Mouse (Mus musculus): ENCODE data around the gene Exd2.

DNA sequence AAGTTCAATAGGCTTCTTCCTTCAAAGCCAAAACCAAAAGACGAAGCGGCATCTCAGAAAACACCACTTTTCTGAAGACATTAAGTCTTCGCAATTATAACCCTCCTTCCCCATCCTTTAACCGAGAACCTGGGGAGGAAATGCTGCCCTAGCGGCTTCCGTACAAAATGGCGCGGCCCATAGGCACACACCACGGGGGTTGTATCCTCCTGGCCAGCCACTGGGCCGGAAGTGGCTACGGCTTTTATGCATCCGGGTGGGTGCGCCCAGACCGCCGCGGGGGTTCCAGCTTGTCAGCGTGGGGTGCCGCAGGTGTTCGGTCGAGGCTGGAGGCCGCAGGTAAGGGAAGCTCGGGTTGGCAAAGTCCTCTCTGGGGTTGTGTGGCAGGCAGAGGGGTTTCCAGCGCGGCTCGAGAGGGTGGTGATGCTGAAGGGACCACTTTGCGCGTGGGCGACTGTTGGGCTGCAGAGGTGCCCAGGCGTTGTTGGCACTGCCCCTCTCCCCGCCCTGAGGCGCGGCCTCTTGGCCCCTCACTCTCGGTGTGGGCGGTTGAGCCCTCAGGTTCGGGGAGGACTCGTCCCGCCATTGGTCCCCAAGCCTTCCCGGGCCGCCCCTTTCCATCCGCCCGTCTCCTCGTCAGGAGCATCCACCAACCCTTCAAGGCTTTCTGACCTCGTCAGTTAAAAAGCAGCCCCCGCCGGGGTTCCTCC lies at the start of gene Exd2:
- no peak for TF ChIP-seq MAX (IDR thresholded peaks at IDR 0.05; ENCODE audit: low read depth)
- no peak for TF ChIP-seq E2F4 (IDR thresholded peaks at IDR 0.05; ENCODE audit: insufficient read depth)
- TF ChIP-seq POLR2A (IDR thresholded peaks at IDR 0.05; ENCODE audit: insufficient read length, low read depth): peak; percentile 61
- no peak for TF ChIP-seq POLR2AphosphoS2 (IDR thresholded peaks at IDR 0.05; ENCODE audit: insufficient read length, low read depth)
- no peak for TF ChIP-seq CEBPB (IDR thresholded peaks at IDR 0.05; ENCODE audit: insufficient read depth, poor library complexity, severe bottlenecking)
- no peak for TF ChIP-seq REST (IDR thresholded peaks at IDR 0.05; ENCODE audit: insufficient read depth, insufficient read length)
- peak in 1 of 3 experiments; percentile 47 for TF ChIP-seq MYOG (IDR thresholded peaks at IDR 0.05; ENCODE audit: control insufficient read depth in 1 of 3, insufficient read depth in 1 of 3, insufficient read length in 2 of 3, low read depth in 2 of 3)
- TF ChIP-seq USF1 (IDR thresholded peaks at IDR 0.05; ENCODE audit: low read depth): no peak
- TF ChIP-seq SRF (IDR thresholded peaks at IDR 0.05; ENCODE audit: control insufficient read depth, insufficient read length, low read depth): no peak
- TF ChIP-seq TCF3 (IDR thresholded peaks at IDR 0.05; ENCODE audit: insufficient read length, low read depth): no peak
- TF ChIP-seq TCF12 (IDR thresholded peaks at IDR 0.05; ENCODE audit: insufficient read depth, poor library complexity, severe bottlenecking): no peak
